Mouse (Mus musculus): ENCODE results near the gene Gm19935.

DNA sequence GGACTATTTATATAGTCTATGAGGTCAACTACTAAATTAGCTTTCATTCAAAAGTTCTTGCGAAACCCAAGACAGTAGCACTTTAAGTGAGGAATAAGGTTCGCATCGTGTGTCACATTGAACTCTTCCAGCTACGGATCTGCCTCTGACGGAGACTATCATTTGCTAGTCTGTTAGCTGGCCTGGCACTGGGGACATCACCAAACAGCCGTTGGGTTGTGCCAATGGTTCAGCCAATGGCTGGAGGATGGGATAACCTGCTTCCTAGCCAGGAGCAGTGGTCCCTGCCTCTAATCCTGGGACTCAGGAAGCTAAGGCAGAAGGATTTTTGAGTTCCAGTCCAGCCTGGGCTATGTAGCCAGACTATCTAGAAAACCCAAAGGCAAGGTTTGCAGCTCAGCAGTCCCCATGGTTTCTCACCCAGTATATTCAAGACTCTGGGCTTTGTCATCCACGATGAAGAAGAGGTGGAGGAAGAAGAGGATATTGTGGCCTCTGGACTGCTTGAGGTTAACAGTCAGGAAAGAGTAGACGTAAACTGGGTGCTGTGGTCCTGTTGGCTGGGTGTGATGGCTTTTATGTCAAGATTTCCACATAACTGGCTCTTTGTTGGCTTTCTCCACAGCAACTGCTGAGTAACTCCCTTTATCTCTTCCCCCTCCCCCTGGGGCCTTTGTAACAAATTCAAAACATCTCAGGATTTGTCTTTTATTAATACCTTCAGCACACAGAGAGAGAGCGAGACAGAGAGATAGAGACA lies 2.5 kb upstream of the Gm19935 start:
- TF ChIP-seq CTCF (IDR thresholded peaks at IDR 0.05; ENCODE audit: borderline replicate concordance, insufficient read depth, low read length) = no peak
- TF ChIP-seq POLR2A (IDR thresholded peaks at IDR 0.05; ENCODE audit: low read depth, low read length) = no peak
